Mouse (Mus musculus) testis, postnatal 14 days (tissue): ENCODE measurements around the gene Abce1.
A peak's percentile ranks its signal among the peaks of the same experiment; 100 is the strongest.
"Not testable (repeated sequence)": the region's sequence is repeated elsewhere in the genome, so short reads cannot be mapped to it uniquely, and the experiment has no call there.

ENCODE experiments used
- DNase-seq: peaks from one replicate; pipeline ENCODE4 v3.0.0; 2021; ENCODE audit warnings: low spot score

Abce1 gene

DNA sequence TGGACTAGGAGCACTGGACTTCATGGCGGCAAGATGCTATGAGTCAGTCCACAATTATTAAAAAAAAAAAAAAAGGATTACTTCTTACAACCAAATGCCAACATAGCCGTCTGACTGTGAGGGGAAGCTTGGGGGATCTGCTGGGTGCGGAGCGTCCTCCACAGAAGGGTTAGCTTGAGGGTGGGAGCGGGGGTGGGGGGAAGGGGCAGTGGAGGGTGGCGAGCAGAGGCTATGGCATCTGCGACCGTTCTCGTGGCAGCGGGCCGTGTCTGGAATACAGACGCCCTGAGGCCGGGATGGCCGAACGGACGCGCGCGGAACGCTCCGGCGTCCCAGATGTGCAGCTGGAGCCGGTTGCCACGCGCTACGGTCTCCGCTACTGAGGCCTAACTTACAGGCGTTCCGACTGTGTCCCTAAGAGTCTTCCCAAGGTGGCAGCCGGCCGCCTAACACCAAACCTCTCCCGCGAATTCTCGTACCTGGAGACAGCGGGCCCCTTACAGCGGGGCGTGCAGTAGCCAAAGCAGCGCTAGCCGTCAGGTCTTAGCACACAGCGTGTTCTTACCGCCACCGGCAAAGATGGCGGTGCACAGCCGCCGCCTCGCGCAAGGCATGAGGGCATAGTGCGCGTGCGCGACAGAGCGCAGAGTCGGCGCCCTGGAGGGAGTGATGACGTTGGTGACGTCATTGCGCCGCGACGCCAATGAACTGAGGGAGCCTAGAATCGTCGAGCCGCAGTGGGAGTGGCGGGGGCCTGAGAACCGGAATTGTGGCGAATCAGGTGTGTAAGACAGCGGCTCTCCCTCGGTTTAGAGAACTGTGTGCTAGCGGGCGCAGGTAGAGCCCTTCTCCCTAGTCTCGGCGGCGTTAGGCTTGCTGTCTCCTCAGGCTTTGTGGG, at the start of gene Abce1, which contains the start of gene Anapc10:
Gene Abce1 (minus strand): TSS at position 677 of the 898 bp plus-strand sequence.
Gene Anapc10 (plus strand): TSS at position 757 of the 898 bp plus-strand sequence.
- peak; percentile 98 for DNase-seq

DNA sequence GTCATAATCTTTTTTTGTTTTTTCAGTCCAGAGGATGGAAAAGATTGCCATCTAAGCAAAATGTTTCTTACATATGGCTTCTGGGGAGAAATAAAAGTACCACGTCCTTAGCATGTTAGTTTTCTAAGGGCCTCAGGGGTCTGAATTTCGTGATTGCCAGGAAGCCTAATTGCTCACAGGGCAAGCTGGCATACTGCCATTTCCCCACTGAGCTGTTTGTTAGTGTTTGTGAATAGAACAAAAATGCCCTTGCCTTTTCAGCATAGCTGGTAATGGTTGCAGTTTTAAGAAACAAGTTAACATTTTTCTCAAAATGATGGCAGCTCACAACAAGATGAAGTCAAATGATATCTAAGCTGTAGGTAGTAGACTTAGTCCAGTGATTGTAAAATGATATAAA, 38.8 kb upstream of the Abce1 start:
- no peak for DNase-seq

DNA sequence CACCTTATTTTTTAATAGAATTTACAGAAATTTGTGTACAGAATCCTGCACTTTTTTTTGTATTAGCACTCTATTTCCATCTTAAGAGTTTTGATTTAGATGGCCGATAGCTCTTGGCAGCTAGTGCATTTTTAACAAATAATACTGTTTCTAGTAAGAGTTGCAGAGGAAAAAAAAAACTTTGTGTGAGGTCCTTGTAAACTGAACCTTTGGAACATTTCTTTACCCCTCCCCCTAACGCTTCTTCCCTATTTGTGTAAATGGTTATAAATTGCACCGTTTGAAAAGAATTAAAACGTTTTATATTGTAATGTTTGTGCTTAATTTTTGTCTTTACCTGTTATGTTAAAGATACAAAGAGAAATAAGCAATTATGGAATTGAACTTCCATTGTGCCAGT, 37.1 kb upstream of the Abce1 start:
- DNase-seq, result no peak

DNA sequence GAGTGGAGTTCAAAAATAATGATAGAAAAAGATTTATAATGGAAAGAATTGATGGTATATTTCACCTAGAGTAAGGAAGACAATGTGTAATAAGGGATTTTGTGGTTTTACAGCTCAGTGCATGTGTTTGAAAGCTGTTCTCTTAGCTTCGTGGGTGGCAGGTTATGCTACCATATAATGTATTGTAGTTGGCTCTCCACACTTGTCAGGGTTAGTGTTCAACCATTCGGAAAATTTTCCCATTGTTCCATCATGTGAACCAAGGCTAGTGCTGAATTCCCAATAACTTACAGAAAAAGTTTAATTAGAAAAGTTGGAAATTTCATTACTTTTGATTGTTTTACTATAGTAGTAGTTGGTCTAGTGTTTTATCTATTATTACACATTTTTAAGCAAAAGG, 36.6 kb upstream of the Abce1 start:
- no peak for DNase-seq

DNA sequence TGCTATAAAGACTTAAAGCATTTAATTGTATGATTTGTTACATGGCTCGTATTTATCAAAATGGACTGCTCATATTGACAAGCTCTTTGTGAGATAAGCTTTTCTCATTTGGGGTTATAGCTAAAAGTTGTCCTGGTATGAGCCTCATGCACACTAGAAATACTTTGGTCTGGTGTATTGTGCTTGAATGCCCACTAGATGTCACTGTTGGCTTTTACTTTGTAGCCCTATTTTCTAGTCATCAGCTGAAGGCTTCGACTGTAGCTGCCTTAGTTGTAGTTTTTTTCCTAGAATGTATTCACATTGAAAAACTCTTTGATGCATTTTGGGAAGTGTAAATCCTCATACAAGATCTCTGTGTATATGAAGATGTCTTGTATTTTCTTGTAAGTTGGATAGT, 22.8 kb upstream of the Abce1 start:
- no peak for DNase-seq

DNA sequence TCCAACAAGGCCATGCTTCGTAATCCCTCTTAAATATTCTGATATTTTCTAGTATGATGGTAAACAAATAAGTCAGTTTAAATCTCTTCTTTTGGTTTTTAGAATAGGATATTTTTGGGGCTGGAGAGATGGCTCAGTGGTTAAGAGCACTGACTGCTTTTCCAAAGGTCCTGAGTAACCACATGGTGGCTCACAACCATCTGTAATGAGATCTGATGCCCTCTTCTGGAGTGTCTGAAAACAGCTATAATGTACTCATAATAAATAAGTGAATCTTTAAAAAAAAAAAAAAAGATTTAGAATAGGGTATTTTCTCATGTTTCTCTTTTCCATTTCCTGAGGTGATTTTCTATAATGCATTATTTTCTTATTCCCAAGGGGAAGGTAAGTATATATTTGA, 16.4 kb upstream of the Abce1 start:
- no peak for DNase-seq

DNA sequence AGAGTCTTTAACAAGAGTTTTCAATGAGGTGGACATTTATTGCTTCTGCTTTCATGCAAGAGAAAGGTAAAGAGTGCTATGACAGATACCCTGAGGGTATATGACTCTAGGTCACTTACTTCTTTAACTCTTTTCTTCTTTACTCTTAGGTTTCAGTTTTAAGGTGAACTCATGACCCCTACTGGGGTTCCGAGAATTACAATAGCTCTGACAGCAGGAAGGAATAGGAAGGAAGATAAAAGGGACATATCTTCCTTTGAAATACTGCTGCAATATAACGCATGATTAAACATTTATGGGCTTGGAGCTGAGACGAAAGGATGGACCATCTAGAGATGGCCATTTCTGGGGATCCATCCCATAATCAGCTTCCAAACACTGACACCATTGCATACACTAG, 13.0 kb upstream of the Abce1 start:
- no peak for DNase-seq

DNA sequence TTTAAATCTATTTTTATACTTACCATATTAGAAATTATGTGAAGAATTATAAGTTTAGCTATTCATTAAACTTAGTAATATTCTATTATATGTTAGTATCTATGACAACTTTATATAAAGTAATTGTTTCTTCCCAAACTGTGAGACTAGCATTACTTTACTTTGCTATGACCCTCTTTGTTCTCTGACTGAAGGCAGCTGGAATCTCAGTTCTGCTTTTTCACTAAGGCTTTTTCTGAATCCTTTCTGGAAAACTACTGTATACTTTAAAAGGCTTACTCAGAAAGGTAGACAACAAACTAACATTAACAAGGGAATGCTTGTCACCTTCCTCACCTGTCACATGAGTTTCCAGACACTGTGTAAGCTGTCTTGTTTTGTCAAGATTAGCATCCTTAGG, 11.8 kb upstream of the Abce1 start:
- DNase-seq, result no peak

DNA sequence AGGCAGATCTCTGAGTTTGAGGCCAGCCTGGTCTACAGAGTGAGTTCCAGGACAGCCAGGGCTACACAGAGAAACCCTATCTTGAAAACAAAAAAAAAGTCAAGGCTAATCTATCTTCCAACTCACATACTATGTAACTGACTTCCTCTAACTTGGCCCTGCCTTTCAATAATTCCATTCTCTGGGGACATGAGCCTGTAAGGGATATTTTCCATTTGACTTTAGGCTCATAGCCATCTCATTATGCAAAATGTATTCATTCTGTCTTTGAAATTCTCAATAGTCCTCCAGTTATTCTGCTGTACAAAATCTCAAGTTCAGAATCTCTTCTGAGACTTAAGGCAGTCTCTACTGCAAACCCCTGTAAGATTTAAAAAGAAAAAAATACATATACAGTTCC, 10.0 kb upstream of the Abce1 start:
- no peak for DNase-seq

DNA sequence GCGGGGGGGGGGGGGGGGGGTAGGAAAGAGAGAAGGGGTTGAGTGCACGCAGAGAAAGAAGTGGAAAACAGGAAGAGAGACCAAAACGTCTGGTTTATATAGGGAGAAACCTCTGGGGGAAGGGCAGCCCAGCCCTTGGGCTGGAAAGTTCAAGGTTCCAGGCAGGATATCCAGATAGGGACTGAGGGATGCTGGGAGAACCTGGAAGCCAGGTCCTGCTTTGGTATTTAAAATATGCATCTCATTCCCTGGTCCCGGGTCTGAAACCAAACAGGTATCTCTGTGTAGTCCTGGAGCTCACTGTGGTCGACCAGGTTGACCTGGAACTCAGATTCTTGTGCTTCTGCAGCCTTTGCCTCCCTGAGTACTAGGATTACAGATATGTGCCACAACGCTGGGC, 1.1 kb upstream of the Abce1 start:
- DNase-seq, result no peak

DNA sequence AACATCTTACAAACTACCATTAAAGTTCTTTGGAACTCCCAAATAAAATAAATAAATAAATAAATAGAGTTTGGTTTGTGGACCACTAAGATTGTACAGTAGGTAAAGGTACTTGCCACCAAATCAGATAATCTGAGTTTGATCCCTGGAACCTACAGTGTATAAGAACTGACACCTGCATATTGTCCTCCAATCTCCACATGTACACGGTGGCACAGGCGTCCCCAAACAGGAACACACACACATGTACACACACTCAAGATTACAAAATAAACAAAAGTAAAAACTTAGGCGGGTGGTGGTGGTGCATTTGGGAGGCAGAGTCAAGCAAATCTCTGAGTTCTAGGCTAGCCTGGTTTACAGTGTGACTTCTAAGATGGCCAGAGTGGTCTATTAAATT, 4.9 kb downstream of the Abce1 start:
- DNase-seq, result no peak

DNA sequence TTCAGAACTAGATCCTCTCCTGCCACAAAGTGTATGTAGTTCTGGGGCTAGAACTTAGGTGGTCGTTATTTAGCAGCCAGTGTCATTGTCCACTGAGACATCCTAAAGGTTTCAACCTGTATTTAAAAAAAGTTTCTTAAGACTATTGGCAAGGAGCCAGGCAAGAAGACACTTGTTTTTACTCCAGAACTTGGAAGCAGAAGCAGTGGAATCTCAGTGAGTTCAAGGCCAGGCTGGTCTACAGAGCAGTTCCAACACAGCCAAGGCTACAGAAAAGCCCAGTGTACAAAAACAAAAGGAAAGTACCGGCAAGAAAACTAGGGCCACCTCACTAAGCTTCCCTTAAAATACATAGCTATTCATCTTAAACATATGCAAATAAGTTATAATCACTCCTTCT, 19.0 kb downstream of the Abce1 start:
- no peak for DNase-seq

DNA sequence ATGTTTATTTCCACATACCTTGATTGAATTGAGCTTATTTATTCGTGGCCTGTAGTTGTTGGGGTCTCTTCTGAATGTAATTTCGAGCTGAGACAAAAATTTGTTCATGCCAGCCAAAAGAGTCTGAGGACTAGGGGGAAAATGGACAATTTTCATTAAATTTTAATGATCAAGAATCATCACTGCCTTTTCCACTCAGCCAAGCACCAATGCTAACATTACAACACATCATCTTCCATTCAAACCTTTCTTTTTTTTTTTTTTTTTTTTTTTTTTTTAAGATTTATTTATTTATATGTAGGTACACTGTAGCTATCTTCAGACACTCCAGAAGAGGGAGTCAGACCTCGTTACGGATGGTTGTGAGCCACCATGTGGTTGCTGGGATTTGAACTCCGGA, 25.6 kb downstream of the Abce1 start:
- DNase-seq, result not testable (repeated sequence)

DNA sequence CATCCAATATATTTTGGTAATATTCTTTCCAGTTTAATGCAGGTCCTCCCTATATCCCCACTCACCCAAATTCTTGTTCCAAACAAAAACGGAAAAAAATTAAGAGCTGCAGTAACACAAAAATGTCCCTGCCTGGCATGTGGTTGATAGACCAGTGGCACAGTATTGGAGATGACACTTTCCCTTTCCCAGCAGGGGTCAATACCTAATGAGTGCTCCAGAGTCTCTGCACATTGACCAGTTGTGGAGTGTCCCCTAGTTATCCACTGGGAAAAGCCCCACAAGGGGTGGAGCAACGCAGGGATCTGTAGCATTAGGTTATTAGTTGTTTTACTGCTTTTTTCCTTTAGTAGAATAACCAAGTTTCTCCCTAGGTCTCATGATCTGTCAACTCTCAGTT, 30.6 kb downstream of the Abce1 start:
- no peak for DNase-seq

DNA sequence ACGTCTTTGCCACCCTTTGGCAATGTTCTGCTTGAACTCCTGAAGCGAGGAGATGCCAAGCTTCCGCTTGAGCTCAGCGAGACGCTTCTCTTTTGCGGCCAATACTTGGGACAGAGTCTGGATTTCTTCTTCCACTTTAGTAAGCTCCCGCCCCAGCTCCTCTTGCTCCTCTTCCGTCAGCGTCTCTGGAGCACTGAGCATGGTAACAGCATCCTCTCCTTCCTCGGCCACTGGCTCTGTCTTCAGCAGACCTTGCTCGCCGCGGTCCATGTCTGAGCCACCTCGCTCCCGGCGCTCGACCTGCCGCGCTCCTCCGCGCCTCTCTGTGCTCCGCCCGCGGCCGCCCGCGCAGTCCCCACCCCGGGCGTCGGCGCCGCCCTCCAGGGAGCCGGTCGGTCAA, 31.0 kb downstream of the Abce1 start:
- DNase-seq, result peak; percentile 33

DNA sequence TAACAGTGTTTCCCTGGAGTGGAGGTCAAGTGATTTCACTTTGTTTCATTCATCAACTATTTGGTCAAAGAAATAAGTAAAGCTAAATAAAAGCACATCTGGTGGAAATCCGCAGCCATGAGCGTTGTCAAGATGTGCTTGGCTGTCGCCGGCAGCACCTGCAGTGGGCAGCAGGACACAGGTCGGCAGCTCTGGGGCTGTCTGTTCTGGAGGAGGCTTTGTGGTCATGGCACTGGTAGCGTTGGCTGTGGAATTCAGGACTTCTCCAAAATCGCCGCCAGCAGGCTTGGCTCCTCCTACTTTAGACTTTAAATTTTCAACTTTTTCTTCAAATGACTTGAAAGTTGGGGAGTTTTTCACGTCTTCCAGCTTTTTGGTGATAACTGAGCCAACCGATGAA, 31.5 kb downstream of the Abce1 start:
- not testable (repeated sequence) for DNase-seq

DNA sequence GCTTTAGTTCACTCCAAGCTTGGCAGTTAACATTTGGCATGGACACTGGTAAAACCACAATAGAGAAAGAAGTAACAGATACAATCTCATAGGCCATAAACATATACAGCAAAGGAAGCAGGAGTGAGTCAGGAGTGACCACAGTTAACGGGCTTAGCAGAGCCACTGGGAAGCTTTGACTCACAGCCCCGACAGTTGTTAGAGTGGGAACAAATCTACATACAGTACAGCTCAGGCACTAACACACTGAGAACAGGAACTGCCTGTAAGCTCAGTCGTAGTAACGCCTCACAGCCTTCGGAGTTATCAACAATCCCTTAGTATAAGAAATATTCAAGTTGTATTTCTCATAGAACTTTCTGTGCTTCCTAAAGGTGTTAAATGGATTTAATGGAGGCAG, 32.5 kb downstream of the Abce1 start:
- no peak for DNase-seq

DNA sequence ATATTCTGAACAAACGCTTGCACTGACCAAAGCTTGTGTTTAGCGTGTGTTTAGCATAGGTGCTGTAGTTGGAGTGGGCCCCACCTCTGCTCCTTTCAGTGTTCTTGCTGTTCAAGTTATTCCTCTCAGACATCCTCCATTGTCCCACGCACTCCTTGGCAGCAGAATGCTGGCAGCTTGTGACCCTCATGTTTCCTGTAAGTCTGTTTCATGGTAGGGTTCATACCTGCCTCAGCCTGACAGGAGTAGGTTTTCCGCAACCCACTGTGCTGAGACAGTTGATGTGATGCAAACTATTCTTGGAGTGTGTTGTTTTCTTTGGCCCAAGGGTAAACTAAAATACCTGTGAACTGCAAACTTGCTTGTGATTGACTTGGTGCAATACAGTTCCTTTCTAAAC, 35.1 kb downstream of the Abce1 start:
- no peak for DNase-seq

DNA sequence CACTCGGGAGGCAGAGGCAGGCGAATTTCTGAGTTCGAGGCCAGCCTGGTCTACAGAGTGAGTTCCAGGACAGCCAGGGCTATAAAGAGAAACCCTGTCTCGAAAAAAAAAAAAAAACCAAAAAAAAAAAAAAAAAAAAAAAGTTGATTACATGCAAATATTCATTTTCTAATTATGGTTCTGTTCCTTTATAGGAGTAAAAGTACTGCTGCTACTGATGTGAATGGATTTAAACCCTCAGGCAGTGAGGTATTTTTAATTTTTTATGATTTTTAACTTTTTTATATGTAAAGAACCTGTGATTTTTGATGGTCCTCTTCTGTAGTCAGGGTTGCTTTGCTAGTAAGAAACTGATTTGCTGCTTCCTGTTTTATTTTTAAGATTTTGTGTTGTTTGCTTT, 52.8 kb downstream of the Abce1 start:
- not testable (repeated sequence) for DNase-seq

DNA sequence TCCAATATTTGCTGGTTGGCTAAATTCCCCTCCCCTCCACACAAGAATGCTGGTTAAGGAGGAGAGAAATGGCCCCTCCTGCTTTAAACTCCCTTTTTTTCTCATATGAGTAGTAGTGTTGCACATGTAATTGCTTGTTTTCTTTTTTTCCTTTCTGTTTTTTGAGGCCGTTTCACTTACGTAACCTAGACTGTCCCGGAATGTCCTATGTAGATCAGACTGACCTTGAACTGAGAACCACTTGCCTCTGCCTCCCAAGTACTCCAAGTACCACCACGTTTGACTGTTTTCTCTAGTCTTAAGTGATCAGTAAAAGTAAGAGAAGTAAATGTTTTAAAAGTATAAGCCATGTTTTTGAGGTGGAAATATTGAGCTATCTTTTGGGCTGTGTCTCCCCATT, 57.8 kb downstream of the Abce1 start:
- DNase-seq, result no peak

DNA sequence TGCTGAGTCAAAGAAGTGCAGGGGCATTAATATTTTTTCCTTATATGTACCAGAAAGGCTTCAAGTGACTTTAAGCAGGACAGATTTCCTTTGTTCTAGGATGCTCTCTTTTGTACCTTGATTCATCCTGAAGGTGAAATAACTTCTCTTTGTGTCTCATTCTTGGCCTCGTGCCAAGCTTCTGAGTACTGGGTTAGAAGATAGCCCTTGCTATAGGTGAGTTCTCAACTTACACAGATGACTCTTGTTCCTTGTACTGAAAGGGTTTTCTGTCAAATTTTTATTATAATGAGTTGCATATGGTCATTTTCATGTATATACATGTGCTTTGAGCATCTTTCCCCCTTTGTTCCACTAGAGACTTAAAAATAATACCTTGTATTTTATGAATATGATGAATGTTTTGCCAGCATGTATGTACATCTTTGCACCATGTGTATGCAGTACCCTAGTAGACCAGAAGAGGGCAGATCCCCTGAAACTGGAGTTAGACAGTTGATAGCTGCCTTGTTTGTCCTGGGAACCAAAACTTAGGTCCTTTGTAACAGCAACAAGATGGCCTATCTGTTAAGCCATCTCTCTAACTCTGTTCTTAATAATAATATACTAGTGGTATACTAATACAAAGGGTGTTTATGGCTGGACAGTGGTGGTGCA, 61.3 kb downstream of the Abce1 start:
- no peak for DNase-seq

DNA sequence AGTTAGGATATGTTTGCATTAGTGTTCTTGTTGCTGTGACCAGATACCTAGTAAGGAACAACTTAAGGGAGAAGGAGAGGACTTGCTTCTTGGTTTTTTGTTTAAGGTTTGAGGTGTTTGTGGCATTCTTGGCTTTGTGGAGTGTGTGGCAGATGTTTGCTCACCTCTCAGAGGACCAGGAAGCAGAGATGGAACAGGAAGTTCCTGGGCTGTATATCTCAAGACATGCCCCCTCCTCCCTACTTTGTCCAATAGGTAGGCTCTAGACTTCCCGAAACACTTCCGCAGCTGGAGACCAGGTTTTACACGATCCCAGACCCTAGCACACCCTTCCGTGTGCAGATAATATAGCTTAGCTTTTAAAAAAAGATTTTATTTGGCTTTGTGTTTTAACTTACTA, 62.0 kb downstream of the Abce1 start:
- DNase-seq, result no peak

DNA sequence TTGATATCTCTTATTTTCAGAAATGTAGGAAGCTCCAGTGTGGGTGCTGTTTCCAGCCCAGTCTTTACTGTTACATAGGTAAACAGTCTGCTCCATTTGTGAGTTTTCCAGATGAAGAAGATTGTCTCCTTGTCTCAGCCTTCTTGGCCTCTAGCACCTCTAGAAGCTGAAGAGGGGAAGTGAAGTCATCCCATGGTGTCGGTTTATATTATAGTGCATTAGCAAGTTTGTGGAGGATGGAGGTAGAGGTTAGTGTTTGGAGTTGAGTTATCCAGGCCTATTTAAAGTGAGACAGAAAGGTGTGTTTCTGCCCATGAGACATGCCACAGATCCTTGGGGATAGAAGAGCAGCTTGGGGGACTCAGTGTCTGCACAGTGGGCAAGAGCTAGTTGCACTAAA, 70.4 kb downstream of the Abce1 start:
- DNase-seq, result no peak
